Mouse (Mus musculus): ENCODE measurements at regions not wholly inside any gene's neighbourhood (a gene's known extent, or its start where the extent isn't known, plus 50 kb on each side); places are given as distances from the start of the nearest gene placed in this dataset.

- H3K4me2 ChIP-seq (ENCODE audit: low read depth, low read length): no peak overlapping the region
- H3K9me3 ChIP-seq (replicated peaks; ENCODE audit: control insufficient read depth, low read length): no peaks in the 10 kb centered on the region
- TF ChIP-seq EP300 (IDR thresholded peaks at IDR 0.05; ENCODE audit: low read depth) (no peak), CTCF (IDR thresholded peaks at IDR 0.05; ENCODE audit: low read depth) (no peak)
- DNase-seq (ENCODE audit: low spot score) (no peak), ATAC-seq (ENCODE audit: insufficient read depth, low read depth) (no peak)
- no peaks in the 10 kb centered on the region for H3K36me3 ChIP-seq (replicated peaks; ENCODE audit: control insufficient read depth, insufficient read depth, low read length)
- WGBS: 40% methylated on average over 1 of the region's 1 CpGs
- no peaks in the 10 kb centered on the region for H3K4me1 ChIP-seq (ENCODE audit: control insufficient read depth, insufficient read depth)
- H3K27me3 ChIP-seq (ENCODE audit: control insufficient read depth, insufficient read depth, low read length): no peaks in the 10 kb centered on the region
- H3K4me3 ChIP-seq (ENCODE audit: low read depth, low read length): no peak overlapping the region
- H3K27ac ChIP-seq (ENCODE audit: low read depth): no peak overlapping the region
- H3K9ac ChIP-seq (replicated peaks; ENCODE audit: low read depth, low read length): no peak overlapping the region
These were observed 254.5 kb downstream of the Pdha2 start for GRCm38 (mm10) chr3:140957666-140958065.

GRCm38 (mm10) chr3:140952111-140952800 lies 259.9 kb downstream of the Pdha2 start:
- no peak overlapping the region for H3K27ac ChIP-seq (ENCODE audit: low read depth)
- H3K4me2 ChIP-seq (ENCODE audit: low read depth, low read length): no peak overlapping the region
- no peaks in the 10 kb centered on the region for H3K4me1 ChIP-seq (ENCODE audit: control insufficient read depth, insufficient read depth)
- no peak for DNase-seq (ENCODE audit: low spot score)
- TF ChIP-seq CTCF (IDR thresholded peaks at IDR 0.05; ENCODE audit: low read depth) (no peak), EP300 (IDR thresholded peaks at IDR 0.05; ENCODE audit: low read depth) (no peak)
- H3K9me3 ChIP-seq (replicated peaks; ENCODE audit: control insufficient read depth, low read length): no peaks in the 10 kb centered on the region
- WGBS: 58% methylated on average over 3 of the region's 3 CpGs
- no peaks in the 10 kb centered on the region for H3K36me3 ChIP-seq (replicated peaks; ENCODE audit: control insufficient read depth, insufficient read depth, low read length)
- no peak overlapping the region for H3K4me3 ChIP-seq (ENCODE audit: low read depth, low read length)
- no peak for ATAC-seq (ENCODE audit: insufficient read depth, low read depth)
- no peak overlapping the region for H3K9ac ChIP-seq (replicated peaks; ENCODE audit: low read depth, low read length)
- H3K27me3 ChIP-seq (ENCODE audit: control insufficient read depth, insufficient read depth, low read length): no peaks in the 10 kb centered on the region

- Histone ChIP-seq H3K27ac (ENCODE audit: low read depth) (no peak overlapping the region), H3K27me3 (ENCODE audit: control insufficient read depth, insufficient read depth, low read length) (no peaks in the 10 kb centered on the region), H3K36me3 (replicated peaks; ENCODE audit: control insufficient read depth, insufficient read depth, low read length) (no peaks in the 10 kb centered on the region), H3K4me3 (ENCODE audit: low read depth, low read length) (no peak overlapping the region), H3K4me2 (ENCODE audit: low read depth, low read length) (no peak overlapping the region), H3K9ac (replicated peaks; ENCODE audit: low read depth, low read length) (no peak overlapping the region), H3K4me1 (ENCODE audit: control insufficient read depth, insufficient read depth) (no peaks in the 10 kb centered on the region), H3K9me3 (replicated peaks; ENCODE audit: control insufficient read depth, low read length) (no peaks in the 10 kb centered on the region)
- no peak for DNase-seq (ENCODE audit: low spot score)
- 56% methylated on average over 2 of the region's 2 CpGs for WGBS
- TF ChIP-seq EP300 (IDR thresholded peaks at IDR 0.05; ENCODE audit: low read depth) (no peak), CTCF (IDR thresholded peaks at IDR 0.05; ENCODE audit: low read depth) (no peak)
- no peak for ATAC-seq (ENCODE audit: insufficient read depth, low read depth)
These were observed 261.1 kb downstream of the Pdha2 start for GRCm38 (mm10) chr3:140951024-140951423.

- ATAC-seq (ENCODE audit: insufficient read depth, low read depth) (no peak), DNase-seq (ENCODE audit: low spot score) (no peak)
- H3K4me3 ChIP-seq (ENCODE audit: low read depth, low read length): no peak overlapping the region
- no peak overlapping the region for H3K27ac ChIP-seq (ENCODE audit: low read depth)
- TF ChIP-seq EP300 (IDR thresholded peaks at IDR 0.05; ENCODE audit: low read depth) (no peak), CTCF (IDR thresholded peaks at IDR 0.05; ENCODE audit: low read depth) (no peak)
- H3K4me1 ChIP-seq (ENCODE audit: control insufficient read depth, insufficient read depth): no peaks in the 10 kb centered on the region
- 17% methylated on average over 4 of the region's 4 CpGs for WGBS
- H3K9me3 ChIP-seq (replicated peaks; ENCODE audit: control insufficient read depth, low read length): no peaks in the 10 kb centered on the region
- H3K36me3 ChIP-seq (replicated peaks; ENCODE audit: control insufficient read depth, insufficient read depth, low read length): no peaks in the 10 kb centered on the region
- no peaks in the 10 kb centered on the region for H3K27me3 ChIP-seq (ENCODE audit: control insufficient read depth, insufficient read depth, low read length)
- no peak overlapping the region for H3K4me2 ChIP-seq (ENCODE audit: low read depth, low read length)
- no peak overlapping the region for H3K9ac ChIP-seq (replicated peaks; ENCODE audit: low read depth, low read length)
These were observed 262.1 kb downstream of the Pdha2 start for GRCm38 (mm10) chr3:140949880-140950662.

- Histone ChIP-seq H3K9ac (replicated peaks; ENCODE audit: low read depth, low read length) (no peak overlapping the region), H3K27ac (ENCODE audit: low read depth) (no peak overlapping the region), H3K4me3 (ENCODE audit: low read depth, low read length) (no peak overlapping the region), H3K4me1 (ENCODE audit: control insufficient read depth, insufficient read depth) (no peaks in the 10 kb centered on the region), H3K9me3 (replicated peaks; ENCODE audit: control insufficient read depth, low read length) (no peaks in the 10 kb centered on the region), H3K27me3 (ENCODE audit: control insufficient read depth, insufficient read depth, low read length) (no peaks in the 10 kb centered on the region), H3K36me3 (replicated peaks; ENCODE audit: control insufficient read depth, insufficient read depth, low read length) (no peaks in the 10 kb centered on the region), H3K4me2 (ENCODE audit: low read depth, low read length) (no peak overlapping the region)
- ATAC-seq (ENCODE audit: insufficient read depth, low read depth) (no peak), DNase-seq (ENCODE audit: low spot score) (no peak)
- no peak for TF ChIP-seq EP300 (IDR thresholded peaks at IDR 0.05; ENCODE audit: low read depth)
- no peak for TF ChIP-seq CTCF (IDR thresholded peaks at IDR 0.05; ENCODE audit: low read depth)
- 56% methylated on average over 1 of the region's 1 CpGs for WGBS
These were observed 269.7 kb downstream of the Pdha2 start for GRCm38 (mm10) chr3:140942450-140942849.
